Mouse (Mus musculus): ENCODE results near the gene Twnk. TPM values are rescaled to one million over a fixed set of nuclear protein-coding genes. Genes with fewer than 3 reads are reported as not detected.
"Not testable (repeated sequence)": the region's sequence is repeated elsewhere in the genome, so short reads cannot be mapped to it uniquely, and the experiment has no call there.

The Twnk gene
- polyA plus RNA-seq, 1 experiment from 2014 or later, result 18.0 TPM

- not testable (repeated sequence) for H3K27me3 ChIP-seq (ENCODE audit: control insufficient read depth, insufficient read depth, low read length); H3K27ac ChIP-seq (replicated peaks; ENCODE audit: low read depth, low read length); DNase-seq (ENCODE audit: low spot score)
Observed at GRCm38 (mm10) chr19:45038198-45038597, 32.7 kb downstream of the Twnk start.

GRCm38 (mm10) chr19:45040214-45040613, 34.8 kb downstream of the Twnk start:
- WGBS, result 48% methylated on average over 13 of the region's 13 CpGs
- Histone ChIP-seq H3K4me2 (ENCODE audit: low read depth, low read length) (no peak overlapping the region), H3K9ac (replicated peaks; ENCODE audit: low read length) (no peak overlapping the region), H3K36me3 (replicated peaks; ENCODE audit: control insufficient read depth, insufficient read depth, low read depth, low read length) (no peaks in the 10 kb centered on the region), H3K27ac (replicated peaks; ENCODE audit: low read depth, low read length) (no peak overlapping the region), H3K9me3 (replicated peaks; ENCODE audit: control insufficient read depth, low read length) (no peaks in the 10 kb centered on the region), H3K27me3 (ENCODE audit: control insufficient read depth, insufficient read depth, low read length) (no peaks in the 10 kb centered on the region; the same call in 1 of the 2 replicates), H3K4me1 (ENCODE audit: control insufficient read depth, insufficient read depth, low read length) (no peaks in the 10 kb centered on the region), H3K4me3 (ENCODE audit: low read depth, low read length) (no peak overlapping the region)
- ATAC-seq (replicated peaks; ENCODE audit: insufficient number of reproducible peaks, low FRiP score, low TSS enrichment, low read depth), result no peak
- DNase-seq (ENCODE audit: low spot score), result no peak

More at GRCm38 (mm10) chr19:45038198-45038597, 32.7 kb downstream of the Twnk start:
- H3K4me1 ChIP-seq (ENCODE audit: control insufficient read depth, insufficient read depth, low read length); H3K4me3 ChIP-seq (ENCODE audit: low read depth, low read length); H3K36me3 ChIP-seq (replicated peaks; ENCODE audit: control insufficient read depth, insufficient read depth, low read depth, low read length); H3K4me2 ChIP-seq (ENCODE audit: low read depth, low read length); H3K9ac ChIP-seq (replicated peaks; ENCODE audit: low read length); ATAC-seq (replicated peaks; ENCODE audit: insufficient number of reproducible peaks, low FRiP score, low TSS enrichment, low read depth); H3K9me3 ChIP-seq (replicated peaks; ENCODE audit: control insufficient read depth, low read length): not testable (repeated sequence)
- 91% methylated on average over 7 of the region's 7 CpGs for WGBS

GRCm38 (mm10) chr19:45044389-45044927, 39.0 kb downstream of the Twnk start:
- Histone ChIP-seq H3K4me1 (ENCODE audit: control insufficient read depth, insufficient read depth, low read length) (peaks cover 13% of the 10 kb centered on the region), H3K4me3 (ENCODE audit: low read depth, low read length) (no peak overlapping the region), H3K9ac (replicated peaks; ENCODE audit: low read length) (no peak overlapping the region), H3K9me3 (replicated peaks; ENCODE audit: control insufficient read depth, low read length) (no peaks in the 10 kb centered on the region), H3K27ac (replicated peaks; ENCODE audit: low read depth, low read length) (no peak overlapping the region), H3K27me3 (ENCODE audit: control insufficient read depth, insufficient read depth, low read length) (peaks cover 11% of the 10 kb centered on the region), H3K4me2 (ENCODE audit: low read depth, low read length) (no peak overlapping the region), H3K36me3 (replicated peaks; ENCODE audit: control insufficient read depth, insufficient read depth, low read depth, low read length) (no peaks in the 10 kb centered on the region; the same call in 1 of the 2 replicates)
- WGBS, result 68% methylated on average over 11 of the region's 11 CpGs
- ATAC-seq (replicated peaks; ENCODE audit: insufficient number of reproducible peaks, low FRiP score, low TSS enrichment, low read depth) (no peak), DNase-seq (ENCODE audit: low spot score) (no peak)

- H3K27me3 ChIP-seq (ENCODE audit: control insufficient read depth, insufficient read depth, low read length), result peaks cover 11% of the 10 kb centered on the region
- DNase-seq (ENCODE audit: low spot score), result no peak
Observed at GRCm38 (mm10) chr19:45045236-45045635, 39.8 kb downstream of the Twnk start.

GRCm38 (mm10) chr19:45045651-45046050, 40.2 kb downstream of the Twnk start, which contains the start of gene Pdzd7:
Gene Pdzd7, minus strand, starts transcription at chr19:45045717.
- Histone ChIP-seq H3K4me3 (ENCODE audit: low read depth, low read length) (peak within 1 kb of the TSS; percentile 50), H3K9ac (replicated peaks; ENCODE audit: low read length) (peak within 1 kb of the TSS; percentile 69), H3K4me1 (ENCODE audit: control insufficient read depth, insufficient read depth, low read length) (peaks cover 13% of the 10 kb centered on the region), H3K36me3 (replicated peaks; ENCODE audit: control insufficient read depth, insufficient read depth, low read depth, low read length) (no peaks in the 10 kb centered on the region; the same call in 1 of the 2 replicates), H3K4me2 (ENCODE audit: low read depth, low read length) (peak within 1 kb of the TSS; percentile 85), H3K27me3 (ENCODE audit: control insufficient read depth, insufficient read depth, low read length) (peaks cover 11% of the 10 kb centered on the region), H3K27ac (replicated peaks; ENCODE audit: low read depth, low read length) (no peak within 1 kb of the TSS), H3K9me3 (replicated peaks; ENCODE audit: control insufficient read depth, low read length) (no peaks in the 10 kb centered on the region)
- 78% methylated on average over 5 of the region's 5 CpGs for WGBS
- ATAC-seq (replicated peaks; ENCODE audit: insufficient number of reproducible peaks, low FRiP score, low TSS enrichment, low read depth) (no peak), DNase-seq (ENCODE audit: low spot score) (no peak)

More at GRCm38 (mm10) chr19:45045236-45045635, 39.8 kb downstream of the Twnk start:
- no peaks in the 10 kb centered on the region; the same call in 1 of the 2 replicates for H3K36me3 ChIP-seq (replicated peaks; ENCODE audit: control insufficient read depth, insufficient read depth, low read depth, low read length)
- no peak overlapping the region for H3K4me3 ChIP-seq (ENCODE audit: low read depth, low read length)
- H3K4me2 ChIP-seq (ENCODE audit: low read depth, low read length), result no peak overlapping the region
- ATAC-seq (replicated peaks; ENCODE audit: insufficient number of reproducible peaks, low FRiP score, low TSS enrichment, low read depth), result no peak
- H3K9ac ChIP-seq (replicated peaks; ENCODE audit: low read length), result no peak overlapping the region
- no peaks in the 10 kb centered on the region for H3K9me3 ChIP-seq (replicated peaks; ENCODE audit: control insufficient read depth, low read length)
- WGBS, result 38% methylated on average over 15 of the region's 15 CpGs
- H3K27ac ChIP-seq (replicated peaks; ENCODE audit: low read depth, low read length), result no peak overlapping the region
- H3K4me1 ChIP-seq (ENCODE audit: control insufficient read depth, insufficient read depth, low read length), result peaks cover 13% of the 10 kb centered on the region

GRCm38 (mm10) chr19:45046523-45047321, 41.3 kb downstream of the Twnk start:
- ATAC-seq (replicated peaks; ENCODE audit: insufficient number of reproducible peaks, low FRiP score, low TSS enrichment, low read depth) (peak; percentile 51), DNase-seq (ENCODE audit: low spot score) (peak; percentile 83)
- Histone ChIP-seq H3K4me2 (ENCODE audit: low read depth, low read length) (peak overlapping the region; percentile 85), H3K36me3 (replicated peaks; ENCODE audit: control insufficient read depth, insufficient read depth, low read depth, low read length) (no peaks in the 10 kb centered on the region; the same call in 1 of the 2 replicates), H3K27me3 (ENCODE audit: control insufficient read depth, insufficient read depth, low read length) (peaks cover 11% of the 10 kb centered on the region), H3K4me3 (ENCODE audit: low read depth, low read length) (peak overlapping the region; percentile 50), H3K9me3 (replicated peaks; ENCODE audit: control insufficient read depth, low read length) (no peaks in the 10 kb centered on the region), H3K27ac (replicated peaks; ENCODE audit: low read depth, low read length) (no peak overlapping the region), H3K4me1 (ENCODE audit: control insufficient read depth, insufficient read depth, low read length) (peaks cover 13% of the 10 kb centered on the region), H3K9ac (replicated peaks; ENCODE audit: low read length) (peak overlapping the region; percentile 69)
- 3% methylated on average over 34 of the region's 34 CpGs for WGBS

GRCm38 (mm10) chr19:45047417-45047934, 42.0 kb downstream of the Twnk start, which contains the start of gene Sfxn3:
Gene Sfxn3, plus strand, starts transcription at chr19:45047503.
- H3K4me1 ChIP-seq (ENCODE audit: control insufficient read depth, insufficient read depth, low read length), result peaks cover 13% of the 10 kb centered on the region
- H3K4me2 ChIP-seq (ENCODE audit: low read depth, low read length), result peak within 1 kb of the TSS; percentile 85
- WGBS, result 0% methylated on average over 26 of the region's 26 CpGs
- H3K27me3 ChIP-seq (ENCODE audit: control insufficient read depth, insufficient read depth, low read length), result peaks cover 11% of the 10 kb centered on the region
- DNase-seq (ENCODE audit: low spot score), result peak; percentile 78
- H3K9ac ChIP-seq (replicated peaks; ENCODE audit: low read length), result peak within 1 kb of the TSS; percentile 69
- peak; percentile 68 for ATAC-seq (replicated peaks; ENCODE audit: insufficient number of reproducible peaks, low FRiP score, low TSS enrichment, low read depth)
- H3K4me3 ChIP-seq (ENCODE audit: low read depth, low read length), result peak within 1 kb of the TSS; percentile 50
- H3K36me3 ChIP-seq (replicated peaks; ENCODE audit: control insufficient read depth, insufficient read depth, low read depth, low read length), result no peaks in the 10 kb centered on the region; the same call in 1 of the 2 replicates
- no peaks in the 10 kb centered on the region for H3K9me3 ChIP-seq (replicated peaks; ENCODE audit: control insufficient read depth, low read length)
- H3K27ac ChIP-seq (replicated peaks; ENCODE audit: low read depth, low read length), result peak within 1 kb of the TSS; percentile 31; the same call in 1 of the 2 replicates

Data from embryonic facial prominence, embryonic 11.5 days (tissue).